Mouse (Mus musculus): ENCODE measurements around the gene St6galnac1. TPM values are rescaled to one million over a fixed set of nuclear protein-coding genes. Genes with fewer than 3 reads are reported as not detected.

The St6galnac1 gene
- polyA plus RNA-seq, 1 experiment from 2014 or later: not detected

GRCm38 (mm10) chr11:116813610-116814009 lies 38.3 kb upstream of the St6galnac1 start:
- DNase-seq (ENCODE audit: extremely low spot score, low spot score): no peak
- peaks cover 84% of the 10 kb centered on the region for H3K4me1 ChIP-seq
- 75% methylated on average over 13 of the region's 13 CpGs for WGBS
- H3K4me3 ChIP-seq: peak overlapping the region; percentile 32; the same call in 1 of the 2 replicates
- H3K36me3 ChIP-seq (replicated peaks): 0 out of 2 replicates have a peak, but pooled peaks cover 2% of the 10 kb centered on the region
- H3K9me3 ChIP-seq: no peaks in the 10 kb centered on the region
- peak overlapping the region; percentile 86 for H3K27ac ChIP-seq
- H3K27me3 ChIP-seq (ENCODE audit: poor library complexity, severe bottlenecking): peaks cover 19% of the 10 kb centered on the region

- 54% methylated on average over 21 of the region's 21 CpGs for WGBS
- peak overlapping the region; percentile 27 for H3K4me3 ChIP-seq
- 0 out of 2 replicates have a peak, but pooled peaks cover 2% of the 10 kb centered on the region for H3K36me3 ChIP-seq (replicated peaks)
Observed at GRCm38 (mm10) chr11:116812793-116813529, 37.7 kb upstream of the St6galnac1 start.

GRCm38 (mm10) chr11:116810983-116811901 lies 35.9 kb upstream of the St6galnac1 start:
- peaks cover 87% of the 10 kb centered on the region for H3K4me1 ChIP-seq
- 5% methylated on average over 32 of the region's 32 CpGs for WGBS
- peak; percentile 70 for DNase-seq (ENCODE audit: extremely low spot score, low spot score)

More at GRCm38 (mm10) chr11:116812793-116813529, 37.7 kb upstream of the St6galnac1 start:
- peaks cover 19% of the 10 kb centered on the region for H3K27me3 ChIP-seq (ENCODE audit: poor library complexity, severe bottlenecking)
- peak; percentile 52 for DNase-seq (ENCODE audit: extremely low spot score, low spot score)
- peak overlapping the region; percentile 86 for H3K27ac ChIP-seq
- H3K9me3 ChIP-seq: no peaks in the 10 kb centered on the region
- peaks cover 89% of the 10 kb centered on the region for H3K4me1 ChIP-seq

GRCm38 (mm10) chr11:116810528-116810927 lies 35.2 kb upstream of the St6galnac1 start:
- peaks cover 19% of the 10 kb centered on the region for H3K27me3 ChIP-seq (ENCODE audit: poor library complexity, severe bottlenecking)
- WGBS: 43% methylated on average over 11 of the region's 11 CpGs
- peak overlapping the region; percentile 52 for H3K4me3 ChIP-seq
- peak overlapping the region; percentile 86 for H3K27ac ChIP-seq
- no peaks in the 10 kb centered on the region for H3K9me3 ChIP-seq
- 0 out of 2 replicates have a peak, but pooled peaks cover 2% of the 10 kb centered on the region for H3K36me3 ChIP-seq (replicated peaks)
- DNase-seq (ENCODE audit: extremely low spot score, low spot score): no peak
- H3K4me1 ChIP-seq: peaks cover 80% of the 10 kb centered on the region

More at GRCm38 (mm10) chr11:116810983-116811901, 35.9 kb upstream of the St6galnac1 start:
- peak overlapping the region; percentile 86 for H3K27ac ChIP-seq
- peaks cover 19% of the 10 kb centered on the region for H3K27me3 ChIP-seq (ENCODE audit: poor library complexity, severe bottlenecking)
- 0 out of 2 replicates have a peak, but pooled peaks cover 2% of the 10 kb centered on the region for H3K36me3 ChIP-seq (replicated peaks)
- H3K9me3 ChIP-seq: no peaks in the 10 kb centered on the region
- peak overlapping the region; percentile 52 for H3K4me3 ChIP-seq

- Histone ChIP-seq H3K27me3 (ENCODE audit: poor library complexity, severe bottlenecking) (peaks cover 19% of the 10 kb centered on the region), H3K36me3 (replicated peaks) (0 out of 2 replicates have a peak, but pooled peaks cover 2% of the 10 kb centered on the region), H3K27ac (peak overlapping the region; percentile 40; the same call in 1 of the 2 replicates), H3K4me1 (peaks cover 70% of the 10 kb centered on the region), H3K4me3 (no peak overlapping the region), H3K9me3 (no peaks in the 10 kb centered on the region)
- 81% methylated on average over 8 of the region's 8 CpGs for WGBS
- DNase-seq (ENCODE audit: extremely low spot score, low spot score): no peak
Observed at GRCm38 (mm10) chr11:116809520-116809919, 34.2 kb upstream of the St6galnac1 start.

GRCm38 (mm10) chr11:116808811-116809395 lies 33.6 kb upstream of the St6galnac1 start:
- no peak for DNase-seq (ENCODE audit: extremely low spot score, low spot score)
- Histone ChIP-seq H3K4me3 (no peak overlapping the region), H3K9me3 (no peaks in the 10 kb centered on the region), H3K4me1 (peaks cover 64% of the 10 kb centered on the region), H3K27ac (peak overlapping the region; percentile 59; the same call in 1 of the 2 replicates), H3K36me3 (replicated peaks) (0 out of 2 replicates have a peak, but pooled peaks cover 2% of the 10 kb centered on the region), H3K27me3 (ENCODE audit: poor library complexity, severe bottlenecking) (peaks cover 19% of the 10 kb centered on the region)
- 79% methylated on average over 11 of the region's 11 CpGs for WGBS

- Histone ChIP-seq H3K4me3 (no peak overlapping the region), H3K36me3 (replicated peaks) (0 out of 2 replicates have a peak, but pooled peaks cover 2% of the 10 kb centered on the region), H3K27me3 (ENCODE audit: poor library complexity, severe bottlenecking) (peaks cover 19% of the 10 kb centered on the region), H3K27ac (peak overlapping the region; percentile 27; the same call in 1 of the 2 replicates), H3K4me1 (peaks cover 56% of the 10 kb centered on the region), H3K9me3 (no peaks in the 10 kb centered on the region)
- 33% methylated on average over 7 of the region's 7 CpGs for WGBS
- DNase-seq (ENCODE audit: extremely low spot score, low spot score): peak; percentile 84
Observed at GRCm38 (mm10) chr11:116807938-116808606, 32.8 kb upstream of the St6galnac1 start.

GRCm38 (mm10) chr11:116807526-116807925 lies 32.2 kb upstream of the St6galnac1 start:
- H3K9me3 ChIP-seq: no peaks in the 10 kb centered on the region
- no peak for DNase-seq (ENCODE audit: extremely low spot score, low spot score)
- H3K27ac ChIP-seq: peak overlapping the region; percentile 27; the same call in 1 of the 2 replicates
- 83% methylated on average over 3 of the region's 3 CpGs for WGBS
- peaks cover 19% of the 10 kb centered on the region for H3K27me3 ChIP-seq (ENCODE audit: poor library complexity, severe bottlenecking)
- H3K36me3 ChIP-seq (replicated peaks): 0 out of 2 replicates have a peak, but pooled peaks cover 2% of the 10 kb centered on the region
- H3K4me1 ChIP-seq: peaks cover 50% of the 10 kb centered on the region
- H3K4me3 ChIP-seq: no peak overlapping the region

GRCm38 (mm10) chr11:116807116-116807515 lies 31.8 kb upstream of the St6galnac1 start:
- peaks cover 19% of the 10 kb centered on the region for H3K27me3 ChIP-seq (ENCODE audit: poor library complexity, severe bottlenecking)
- H3K4me3 ChIP-seq: no peak overlapping the region
- H3K4me1 ChIP-seq: peaks cover 46% of the 10 kb centered on the region
- H3K27ac ChIP-seq: no peak overlapping the region
- H3K36me3 ChIP-seq (replicated peaks): 0 out of 2 replicates have a peak, but pooled peaks cover 2% of the 10 kb centered on the region
- no peak for DNase-seq (ENCODE audit: extremely low spot score, low spot score)
- H3K9me3 ChIP-seq: no peaks in the 10 kb centered on the region
- WGBS: 68% methylated on average over 7 of the region's 7 CpGs

- Histone ChIP-seq H3K9me3 (no peaks in the 10 kb centered on the region), H3K4me3 (no peak overlapping the region), H3K4me1 (peaks cover 39% of the 10 kb centered on the region), H3K27ac (no peak overlapping the region), H3K36me3 (replicated peaks) (0 out of 2 replicates have a peak, but pooled peaks cover 2% of the 10 kb centered on the region), H3K27me3 (ENCODE audit: poor library complexity, severe bottlenecking) (peaks cover 19% of the 10 kb centered on the region)
- DNase-seq (ENCODE audit: extremely low spot score, low spot score): no peak
- WGBS: 93% methylated on average over 15 of the region's 15 CpGs
Observed at GRCm38 (mm10) chr11:116806136-116807071, 31.1 kb upstream of the St6galnac1 start.

- H3K36me3 ChIP-seq (replicated peaks): no peaks in the 10 kb centered on the region
- 83% methylated on average over 5 of the region's 5 CpGs for WGBS
- no peak overlapping the region for H3K4me3 ChIP-seq
- no peaks in the 10 kb centered on the region for H3K27me3 ChIP-seq (ENCODE audit: poor library complexity, severe bottlenecking)
- H3K27ac ChIP-seq: no peak overlapping the region
- no peak for DNase-seq (ENCODE audit: extremely low spot score, low spot score)
- H3K4me1 ChIP-seq: peaks cover 11% of the 10 kb centered on the region
- no peaks in the 10 kb centered on the region for H3K9me3 ChIP-seq
Observed at GRCm38 (mm10) chr11:116802709-116803108, 27.4 kb upstream of the St6galnac1 start.

Data from forebrain, embryonic 10.5 days (tissue).